Mouse (Mus musculus): ENCODE results near the gene Rars. TPM values are rescaled to one million over a fixed set of nuclear protein-coding genes. Genes with fewer than 3 reads are reported as not detected.

The Rars gene
- polyA plus RNA-seq, 1 experiment from 2014 or later: 123 TPM

DNA sequence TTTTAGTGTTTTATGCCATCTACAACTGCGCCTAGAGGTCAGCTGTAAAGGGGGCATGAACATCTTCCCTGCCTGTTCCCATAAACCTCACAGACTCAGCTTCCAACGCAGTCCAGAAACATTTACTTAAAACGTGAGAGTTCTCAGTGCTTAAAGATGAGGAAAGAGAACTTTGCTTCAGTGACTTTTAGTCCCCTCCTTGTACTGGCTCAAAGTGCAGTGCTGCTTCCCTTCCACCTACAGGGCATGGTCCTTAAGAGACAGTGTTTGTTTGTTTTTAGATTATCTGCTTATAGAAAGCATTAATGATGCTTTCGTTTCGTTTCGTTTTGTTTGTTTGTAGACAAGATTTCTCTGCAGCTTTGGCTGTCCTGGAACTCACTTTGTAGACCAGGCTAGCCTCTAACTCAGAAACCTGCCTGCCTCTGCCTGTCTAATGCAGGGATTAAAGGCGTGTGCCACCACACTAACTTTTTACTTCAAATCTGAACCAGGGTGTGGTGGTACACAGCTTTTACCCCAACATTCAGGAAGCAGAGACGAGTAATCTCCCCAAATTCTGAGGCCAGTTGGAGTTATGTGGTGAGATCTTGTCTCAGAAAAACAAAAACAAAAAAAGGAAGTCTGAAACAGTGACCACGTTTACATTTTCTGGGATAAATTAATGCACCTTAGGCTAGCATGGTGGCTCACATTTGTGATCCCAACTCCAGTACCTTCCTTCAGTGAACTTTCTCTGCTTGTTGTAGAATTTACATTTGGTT is 63.4 kb downstream of the Rars start:
- H3K27me3 ChIP-seq: peaks cover under 1% of the 10 kb centered on the region
- POLR2A ChIA-PET: no interaction called here
- TF ChIP-seq CTCF (IDR thresholded peaks at IDR 0.05): no peak
- no peak for ATAC-seq
- DNase-seq (ENCODE audit: low read depth, low spot score): no peak
- CTCF ChIA-PET: interaction anchor here (1.9 kb wide), 1 partner anchor 15 kb away, joined by 5 read pairs; no protein-coding TSS in a partner anchor
- in situ Hi-C loops (cut with MboI; ENCODE audit: low pct_unique_long_range_greater_than_20kb): no loop called here

DNA sequence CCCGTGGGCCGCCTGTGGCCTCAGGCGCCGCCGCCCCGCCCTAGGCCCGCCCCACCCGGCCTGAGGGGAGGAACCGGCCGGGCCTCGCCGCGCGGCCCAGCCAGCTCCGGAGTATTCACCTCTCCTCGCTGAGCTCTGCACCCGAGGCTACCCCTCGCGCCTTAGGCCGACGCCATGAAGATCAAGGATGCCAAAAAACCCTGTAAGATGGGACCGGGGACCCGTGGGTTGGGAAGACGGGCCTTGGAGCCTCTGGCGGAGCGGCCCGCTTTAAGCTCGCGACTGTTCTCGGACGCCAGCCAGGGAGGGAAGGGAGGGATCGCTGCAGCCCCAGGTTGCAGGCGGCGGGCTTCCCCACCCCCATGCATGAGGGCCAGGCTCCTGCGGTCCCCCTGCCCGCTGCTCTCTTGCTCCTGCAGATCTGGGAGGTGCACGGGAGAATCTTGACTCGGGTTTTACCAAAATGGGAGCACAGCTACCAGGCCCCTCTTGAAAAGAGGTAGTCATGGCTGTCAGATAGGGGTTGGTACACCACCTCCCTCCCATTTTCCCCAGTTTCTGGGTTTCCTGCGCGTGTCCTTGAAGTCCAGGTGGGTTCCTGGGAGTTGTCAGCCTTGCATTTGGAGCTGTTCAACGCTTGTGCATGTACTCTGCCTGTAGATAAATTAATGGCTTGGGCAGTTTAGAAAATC is 64.4 kb downstream of the Rars start:
- H3K27me3 ChIP-seq: peaks cover 3% of the 10 kb centered on the region
- TF ChIP-seq CTCF (IDR thresholded peaks at IDR 0.05): no peak
- CTCF ChIA-PET: interaction anchor here (1.9 kb wide), 1 partner anchor 14 kb away, joined by 5 read pairs; no protein-coding TSS in a partner anchor
- in situ Hi-C loops (cut with MboI; ENCODE audit: low pct_unique_long_range_greater_than_20kb): no loop called here
- ATAC-seq (peak; percentile 82), DNase-seq (ENCODE audit: low read depth, low spot score) (peak; percentile 10)
- POLR2A ChIA-PET: interaction anchor here (1.2 kb wide), 1 partner anchor 165 kb away, joined by 3 read pairs; no protein-coding TSS in a partner anchor

DNA sequence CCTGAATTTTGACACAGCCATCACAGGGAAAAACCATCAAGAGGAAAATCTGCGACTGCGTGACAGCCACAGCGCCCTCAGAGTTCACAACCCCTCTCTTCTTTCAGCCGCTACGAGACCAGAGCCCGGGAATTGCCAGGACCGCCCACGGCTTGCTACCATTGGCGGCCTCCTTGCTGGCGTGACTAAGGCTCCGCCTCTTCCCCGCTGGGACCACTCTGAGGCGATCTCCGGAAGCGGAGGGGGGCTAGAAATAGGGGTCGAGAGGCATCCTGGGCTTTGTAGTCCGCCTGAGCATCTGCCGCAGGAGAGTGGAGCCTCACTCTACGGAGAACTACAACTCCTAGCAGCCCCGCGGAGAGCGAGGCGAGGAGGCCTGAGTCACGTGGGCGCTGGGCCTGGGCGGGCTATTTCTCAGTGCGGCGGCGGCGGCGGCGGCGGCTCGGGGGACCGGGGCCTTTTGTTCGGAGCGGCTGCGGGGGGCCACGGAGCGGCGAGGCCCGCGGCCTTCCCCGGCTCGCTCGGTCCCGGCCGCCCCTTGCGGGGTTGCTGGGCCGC is 65.0 kb downstream of the Rars start, which contains the start of gene Pank3:
TSS of gene Pank3 (plus strand) at position 297 of the 558 bp plus-strand sequence.
- in situ Hi-C loops (cut with MboI; ENCODE audit: low pct_unique_long_range_greater_than_20kb): no loop called here
- no peak for TF ChIP-seq CTCF (IDR thresholded peaks at IDR 0.05)
- CTCF ChIA-PET: interaction anchor here (1.9 to 2.4 kb wide), 2 partner anchors 13 to 14 kb away, joined by 5 to 13 read pairs; no protein-coding TSS in a partner anchor

DNA sequence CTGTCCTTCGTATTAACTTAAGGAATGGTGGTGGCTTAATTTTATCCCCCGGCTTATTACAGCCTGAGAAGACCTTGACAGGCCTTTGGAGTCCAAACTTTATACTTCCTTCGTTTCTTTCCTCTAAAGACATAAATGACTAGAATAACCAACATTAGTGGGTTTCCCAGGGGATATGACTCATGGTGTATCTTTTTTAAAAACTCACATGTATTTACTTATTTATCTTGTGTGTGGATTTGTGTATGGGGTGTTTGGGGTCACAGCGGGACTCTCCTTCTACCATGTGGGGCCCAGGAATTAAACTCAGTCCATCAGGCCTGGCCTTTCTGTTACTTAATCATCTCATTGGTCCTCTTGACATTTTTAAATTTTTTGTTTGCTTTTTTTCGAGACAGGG is 67.5 kb downstream of the Rars start:
- no peak for TF ChIP-seq CTCF (IDR thresholded peaks at IDR 0.05)
- ChIA-PET POLR2A (no interaction called here), CTCF (interaction anchor here (2.4 kb wide), 1 partner anchor 10 kb away, joined by 13 read pairs; no protein-coding TSS in a partner anchor)
- H3K27me3 ChIP-seq: peaks cover 3% of the 10 kb centered on the region
- DNase-seq (ENCODE audit: low read depth, low spot score) (no peak), ATAC-seq (no peak)
- in situ Hi-C loops (cut with MboI; ENCODE audit: low pct_unique_long_range_greater_than_20kb): no loop called here

More for the DNA sequence above, 65.0 kb downstream of the Rars start, which contains the start of gene Pank3:
- POLR2A ChIA-PET: interaction anchor here (1.2 kb wide), 1 partner anchor 166 kb away, joined by 3 read pairs; no protein-coding TSS in a partner anchor
- peaks cover 3% of the 10 kb centered on the region for H3K27me3 ChIP-seq
- DNase-seq (ENCODE audit: low read depth, low spot score): peak; percentile 88
- peak; percentile 100 for ATAC-seq

DNA sequence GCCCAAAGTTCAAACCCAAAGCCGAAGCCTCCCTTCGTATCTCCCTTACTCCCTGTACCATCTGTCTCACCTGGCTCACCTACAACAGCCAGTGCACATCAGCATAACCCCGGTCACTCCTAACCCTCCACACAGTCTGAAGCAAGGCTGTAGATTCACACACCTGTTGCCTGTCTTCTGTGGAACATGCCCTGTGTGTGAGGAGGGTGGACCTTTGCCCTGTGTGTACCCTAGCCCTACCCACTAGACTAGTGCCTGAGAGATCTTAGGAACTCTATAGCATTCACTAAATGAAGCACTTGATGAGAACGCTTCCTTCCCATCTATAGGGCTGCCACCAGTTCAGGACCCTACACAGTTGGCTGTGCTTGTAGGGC is 73.7 kb downstream of the Rars start:
- ChIA-PET CTCF (interaction anchor here (1.6 kb wide), 1 partner anchor 15 kb away, joined by 3 read pairs; no protein-coding TSS in a partner anchor), POLR2A (no interaction called here)
- ATAC-seq (no peak), DNase-seq (ENCODE audit: low read depth, low spot score) (no peak)
- H3K27me3 ChIP-seq: no peaks in the 10 kb centered on the region
- in situ Hi-C loops (cut with MboI; ENCODE audit: low pct_unique_long_range_greater_than_20kb): no loop called here
- TF ChIP-seq CTCF (IDR thresholded peaks at IDR 0.05): no peak

DNA sequence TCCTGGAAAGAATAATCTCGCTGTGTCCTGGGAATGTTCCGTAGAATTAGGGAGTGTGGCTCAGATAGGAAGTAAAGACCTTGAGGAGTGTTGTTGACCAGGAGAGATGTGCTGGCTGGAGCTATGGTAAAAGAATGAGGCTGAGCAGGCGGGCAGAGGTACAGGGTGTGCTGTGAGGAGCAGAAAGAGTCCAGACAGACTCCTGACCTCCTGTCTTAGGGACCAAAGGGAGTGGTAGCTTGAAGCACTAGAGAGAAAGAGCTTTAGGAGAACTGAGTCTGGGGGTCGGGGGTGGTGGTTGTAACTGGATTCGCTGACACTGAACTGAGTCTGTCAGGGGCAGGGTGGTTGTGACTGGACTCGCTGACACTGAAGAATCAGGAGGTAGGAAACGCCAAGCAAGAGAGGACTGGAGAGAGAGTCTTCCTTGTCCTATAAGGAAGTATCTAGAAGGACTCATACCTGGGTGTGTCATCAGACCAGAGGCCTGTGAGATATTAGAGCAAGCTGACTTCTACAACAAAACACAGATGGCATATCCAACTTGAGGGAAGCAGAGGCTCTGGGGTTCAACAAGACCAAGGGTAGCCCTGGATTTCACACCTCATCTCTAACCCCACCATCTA is 74.2 kb downstream of the Rars start:
- ATAC-seq: no peak
- CTCF ChIA-PET: interaction anchor here (1.6 kb wide), 1 partner anchor 16 kb away, joined by 3 read pairs; no protein-coding TSS in a partner anchor
- TF ChIP-seq CTCF (IDR thresholded peaks at IDR 0.05): no peak

More for the DNA sequence above, 74.2 kb downstream of the Rars start:
- H3K27me3 ChIP-seq: no peaks in the 10 kb centered on the region
- no peak for DNase-seq (ENCODE audit: low read depth, low spot score)
- POLR2A ChIA-PET: no interaction called here
- in situ Hi-C loops (cut with MboI; ENCODE audit: low pct_unique_long_range_greater_than_20kb): no loop called here

Other genes starting within 250 kb of the Rars start
- gene Pank3, start 65.0 kb downstream of the Rars start, polyA plus RNA-seq (2021): 30.1 TPM
- gene Fbll1, start 35.6 kb downstream of the Rars start, polyA plus RNA-seq (2021): not detected
- 384 TPM for gene Wwc1, start 146.0 kb upstream of the Rars start, polyA plus RNA-seq (2021)

Measured in Patski (cell line).